Mouse (Mus musculus) gastrocnemius, postnatal 14 days (tissue): ENCODE results near the gene Syngr4. TPM values are rescaled to one million over a fixed set of nuclear protein-coding genes. Genes with fewer than 3 reads are reported as not detected.
"Not testable (repeated sequence)": the region's sequence is repeated elsewhere in the genome, so short reads cannot be mapped to it uniquely, and the experiment has no call there.

Experiments
- DNase-seq: peaks from one replicate; pipeline ENCODE4 v3.0.0; 2021; ENCODE audit warnings: mixed read lengths
- intact Hi-C: fragments of 180-260 bp; cut with DNase I; formaldehyde crosslinking; loops from one replicate; pipeline ENCODE4 v1.15.1; 2025; ENCODE audit warnings: low total_unique reads
- total RNA-seq, 2 experiments: library from RNA; stranded (reverse); gene quantifications; 2 replicates each; pipeline ENCODE4 v1.2.3; 2021

Syngr4 gene
- total RNA-seq, 2 experiments from 2014 or later, result 0.24 TPM; not detected in 1

- intact Hi-C loops, result no loop called here
- no peak for DNase-seq
Observed at GRCm38 (mm10) chr7:45917004-45917704, 20.6 kb upstream of the Syngr4 start.

GRCm38 (mm10) chr7:45916056-45917003 lies 19.8 kb upstream of the Syngr4 start:
- intact Hi-C loops, result no loop called here
- peak; percentile 90 for DNase-seq

- no peak for DNase-seq
- intact Hi-C loops, result no loop called here
Observed at GRCm38 (mm10) chr7:45915011-45915410, 18.5 kb upstream of the Syngr4 start.

- DNase-seq, result no peak
- intact Hi-C loops, result no loop called here
Observed at GRCm38 (mm10) chr7:45914067-45914466, 17.6 kb upstream of the Syngr4 start.

GRCm38 (mm10) chr7:45909145-45909544 lies 12.6 kb upstream of the Syngr4 start:
- intact Hi-C loops, result no loop called here
- DNase-seq, result no peak

- intact Hi-C loops, result no loop called here
- no peak for DNase-seq
Observed at GRCm38 (mm10) chr7:45908384-45908783, 11.9 kb upstream of the Syngr4 start.

- no peak for DNase-seq
- intact Hi-C loops, result no loop called here
Observed at GRCm38 (mm10) chr7:45906622-45907021, 10.1 kb upstream of the Syngr4 start.

GRCm38 (mm10) chr7:45902481-45903002 lies 6.0 kb upstream of the Syngr4 start:
- intact Hi-C loops, result no loop called here
- DNase-seq, result no peak

- peak; percentile 23 for DNase-seq
Observed at GRCm38 (mm10) chr7:45901562-45901961, 5.0 kb upstream of the Syngr4 start.

GRCm38 (mm10) chr7:45898125-45898524 lies 1.6 kb upstream of the Syngr4 start:
- intact Hi-C loops, DNase-seq: not testable (repeated sequence)

More at GRCm38 (mm10) chr7:45901562-45901961, 5.0 kb upstream of the Syngr4 start:
- intact Hi-C loops, result no loop called here

- intact Hi-C loops, result no loop called here
Observed at GRCm38 (mm10) chr7:45897258-45897757, 794 bp upstream of the Syngr4 start.

GRCm38 (mm10) chr7:45895931-45896516 lies 490 bp downstream of the Syngr4 start:
- intact Hi-C loops, result no loop called here
- DNase-seq, result no peak

More at GRCm38 (mm10) chr7:45897258-45897757, 794 bp upstream of the Syngr4 start:
- peak; percentile 40 for DNase-seq

- intact Hi-C loops, result no loop called here
- DNase-seq, result no peak
Observed at GRCm38 (mm10) chr7:45892651-45893050, 3.9 kb downstream of the Syngr4 start.

- intact Hi-C loops, result no loop called here
- DNase-seq, result no peak
Observed at GRCm38 (mm10) chr7:45887246-45887645, 9.3 kb downstream of the Syngr4 start.

- intact Hi-C loops, result no loop called here
- DNase-seq, result no peak
Observed at GRCm38 (mm10) chr7:45881011-45881410, 15.5 kb downstream of the Syngr4 start.

- intact Hi-C loops, result no loop called here
- DNase-seq, result no peak
Observed at GRCm38 (mm10) chr7:45880531-45880930, 16.0 kb downstream of the Syngr4 start.

- intact Hi-C loops, DNase-seq: not testable (repeated sequence)
Observed at GRCm38 (mm10) chr7:45878278-45878677, 18.2 kb downstream of the Syngr4 start, which contains the start of gene Grin2d. Grin2d (minus strand) TSS chr7:45878378.

- intact Hi-C loops, result loop anchor here (2.0 kb wide), 1 partner anchor 136 kb away; no protein-coding TSS in a partner anchor
- no peak for DNase-seq
Observed at GRCm38 (mm10) chr7:45876895-45877294, 19.6 kb downstream of the Syngr4 start.
